Mouse (Mus musculus) frontal cortex, postnatal 25 days (tissue): ENCODE data around the gene Nudt7.

Source experiments
- DNase-seq, 2 experiments: peaks; one replicate each; pipeline ENCODE4 v3.0.0; 2022; ENCODE audit warnings: low spot score in 2 of 2

Gene Nudt7

DNA sequence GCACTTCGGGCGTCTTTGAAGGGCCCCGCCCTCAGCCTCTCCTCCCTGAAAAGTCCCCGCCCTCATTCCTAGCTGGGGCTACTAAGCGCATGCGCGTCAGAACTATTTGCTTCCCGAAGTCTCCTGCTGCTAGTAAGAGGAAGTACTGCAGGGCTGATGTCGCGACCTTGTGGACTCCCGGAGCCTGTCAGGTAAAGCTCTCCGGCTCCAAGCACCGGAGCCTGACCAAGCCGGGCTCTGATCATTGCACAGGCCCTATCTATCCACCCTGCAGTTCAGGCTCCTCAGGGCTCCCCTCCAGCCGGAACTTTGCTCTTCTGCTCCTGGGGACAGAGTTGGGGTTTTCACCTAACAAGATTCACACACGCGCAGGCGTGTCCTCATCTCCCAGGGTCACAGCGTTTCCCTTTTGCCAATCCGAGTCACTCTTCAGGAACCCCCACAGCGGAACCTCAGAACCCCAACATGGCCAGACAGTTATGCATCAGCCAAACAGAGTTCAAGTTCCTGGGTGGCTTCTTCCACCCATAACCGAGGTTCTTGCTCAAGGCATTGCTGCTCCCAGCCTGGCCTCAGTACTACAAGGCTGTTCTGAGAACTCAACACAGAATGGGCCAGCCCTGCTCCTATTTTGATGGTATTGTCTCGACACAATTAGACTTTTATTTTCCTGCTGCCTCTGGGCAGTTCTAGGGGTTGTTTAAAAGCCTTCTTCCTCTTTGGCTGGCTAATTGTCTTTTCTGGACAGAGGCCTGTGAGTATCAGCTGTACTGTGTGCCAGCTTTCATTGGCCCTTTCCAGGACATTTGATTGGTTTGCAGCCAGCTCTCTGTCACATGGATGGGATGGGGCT is at the start of gene Nudt7:
Gene Nudt7 (plus strand): TSS at position 48 of the 853 bp plus-strand sequence.
- DNase-seq = peak; percentile 57 to 66

DNA sequence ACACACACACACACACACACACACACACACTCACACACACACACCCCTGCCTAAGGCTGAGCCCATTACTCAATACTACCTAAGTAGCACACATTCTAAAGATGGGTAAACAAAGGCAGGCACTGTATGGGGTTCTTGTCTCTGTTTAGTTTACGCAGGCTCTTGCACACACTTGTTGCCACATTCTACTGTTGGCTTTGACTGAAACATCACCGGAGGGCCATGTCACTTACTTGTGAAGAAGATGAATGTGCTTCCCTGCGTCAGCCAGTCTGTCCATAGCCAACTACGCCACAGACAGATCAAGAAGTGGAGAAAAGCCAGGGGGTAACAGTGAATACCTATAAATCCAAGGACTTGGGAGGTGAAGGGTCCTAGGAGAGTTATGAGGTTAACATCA is 45.4 kb upstream of the Nudt7 start:
- no peak for DNase-seq

DNA sequence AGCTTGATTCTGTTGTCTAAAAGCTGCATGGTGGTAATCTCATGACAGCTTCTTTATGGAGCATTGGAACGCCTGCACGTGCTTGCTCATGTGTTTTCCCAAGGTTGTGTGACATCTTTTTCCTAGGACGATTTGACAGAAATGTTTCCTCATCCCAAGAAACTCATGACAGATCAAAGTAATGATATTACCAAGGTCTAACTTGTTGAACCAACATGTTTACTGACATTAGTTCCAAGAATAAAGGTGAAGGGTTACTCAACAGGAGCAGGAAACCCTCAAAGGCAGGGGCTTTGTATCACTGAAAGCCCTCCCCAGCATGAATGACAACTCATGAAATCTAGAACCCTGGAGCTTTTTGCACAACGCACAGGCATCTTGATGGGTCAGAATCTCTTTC is 42.6 kb upstream of the Nudt7 start:
- no peak for DNase-seq

DNA sequence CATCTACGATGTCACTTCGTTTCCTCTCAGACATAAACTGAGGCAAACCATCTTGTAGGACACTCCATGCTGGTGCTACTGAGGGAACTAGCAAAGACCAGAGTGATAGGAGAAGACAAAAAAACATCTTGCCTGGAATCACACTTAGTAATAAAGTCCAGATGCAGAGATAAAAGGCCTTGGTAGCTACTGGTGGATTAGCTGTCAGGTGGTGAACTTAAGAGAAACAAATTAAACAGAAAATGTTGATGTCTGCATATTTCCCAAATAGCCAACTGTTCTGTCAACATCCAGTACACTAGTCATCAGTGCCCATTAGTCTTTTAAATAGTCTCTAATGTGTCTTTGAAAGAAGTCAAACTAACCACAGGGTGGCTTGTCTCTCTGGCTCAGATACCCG is 40.0 kb upstream of the Nudt7 start:
- no peak for DNase-seq

DNA sequence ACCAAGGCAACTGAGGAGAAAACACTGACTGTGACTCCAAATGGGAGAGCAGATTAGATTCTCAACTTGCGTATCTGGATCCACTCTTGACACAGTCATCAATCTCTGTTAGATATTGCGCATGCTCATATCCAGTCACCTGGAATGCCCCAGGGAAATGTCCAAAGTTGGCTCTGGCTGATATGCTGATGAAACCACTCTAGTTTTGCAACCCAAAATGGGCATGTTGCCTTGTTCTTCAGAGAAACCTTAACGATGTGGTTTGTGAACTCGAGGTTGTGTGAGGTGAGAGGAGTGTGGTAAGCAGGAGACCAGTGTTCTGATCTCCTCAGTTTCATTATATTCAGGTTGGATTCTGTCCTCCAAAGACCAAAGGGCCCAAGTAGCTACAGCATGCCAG is 38.8 kb upstream of the Nudt7 start:
- DNase-seq = no peak

DNA sequence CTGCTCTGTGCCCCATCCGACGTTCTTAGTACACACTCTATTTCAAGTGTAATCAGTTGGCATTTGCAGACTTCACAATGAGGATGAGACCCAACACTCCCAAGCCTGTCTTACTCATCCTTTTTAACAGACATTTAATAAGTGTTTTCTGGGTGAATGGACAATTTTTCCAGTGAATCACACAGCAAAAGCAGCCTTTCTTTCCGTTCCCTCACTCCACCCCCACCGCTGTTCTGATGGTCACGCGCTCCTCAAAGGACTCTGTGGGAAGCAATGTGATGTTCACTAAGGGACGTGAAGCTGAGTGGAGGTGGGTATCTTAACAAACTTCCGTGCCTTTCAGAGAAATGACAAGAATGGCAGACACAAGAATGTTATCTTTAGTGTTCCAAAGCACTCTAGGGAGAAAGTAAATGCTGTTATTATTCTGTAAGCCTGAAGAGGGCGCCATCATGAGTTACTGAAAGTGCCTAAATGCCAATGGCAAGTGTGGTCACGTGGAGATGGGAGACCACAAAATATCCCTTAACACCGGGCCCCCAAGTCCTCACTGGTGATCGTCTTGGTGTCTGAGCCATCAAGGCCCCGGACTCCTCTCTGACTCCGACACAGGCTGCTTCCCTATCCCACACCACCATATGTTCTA is 32.7 kb upstream of the Nudt7 start:
- no peak for DNase-seq

DNA sequence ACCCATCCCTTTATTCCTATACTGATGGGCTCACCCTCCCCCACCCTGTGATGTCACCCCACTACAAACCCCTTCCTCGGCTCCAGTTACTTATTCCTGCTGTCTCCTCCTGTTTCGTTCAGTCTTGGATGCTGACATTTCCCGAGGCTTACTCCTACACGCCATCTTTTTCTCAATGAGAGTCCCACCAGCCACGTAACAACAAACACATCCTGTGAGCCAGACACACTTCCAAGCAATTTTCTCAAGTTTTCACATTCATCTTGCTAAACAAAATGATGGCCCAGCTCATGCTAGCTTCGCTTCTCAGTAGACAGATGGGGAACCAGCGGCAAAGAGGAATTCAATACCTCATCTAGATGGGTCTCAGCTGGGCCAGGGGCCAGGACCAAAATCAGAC is 30.0 kb upstream of the Nudt7 start:
- no peak for DNase-seq

DNA sequence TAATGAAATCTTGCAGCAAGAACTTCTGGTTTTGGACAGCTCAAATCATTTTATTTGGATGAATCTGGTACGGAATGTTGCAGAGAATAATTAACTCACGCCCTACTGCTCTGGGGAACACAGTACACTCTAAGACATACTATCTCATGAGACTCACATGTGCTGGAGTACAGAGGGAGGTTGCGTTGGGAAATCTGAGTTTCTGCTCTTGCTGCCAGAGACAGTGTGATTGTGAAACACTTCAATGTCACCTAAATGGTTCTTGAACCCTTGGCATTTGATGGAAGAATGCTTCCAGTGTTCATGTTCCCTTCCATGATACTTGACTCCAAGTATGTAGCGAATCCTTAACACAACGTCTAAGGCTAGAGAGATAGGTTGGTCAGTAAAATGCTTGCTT is 27.4 kb upstream of the Nudt7 start:
- no peak for DNase-seq

DNA sequence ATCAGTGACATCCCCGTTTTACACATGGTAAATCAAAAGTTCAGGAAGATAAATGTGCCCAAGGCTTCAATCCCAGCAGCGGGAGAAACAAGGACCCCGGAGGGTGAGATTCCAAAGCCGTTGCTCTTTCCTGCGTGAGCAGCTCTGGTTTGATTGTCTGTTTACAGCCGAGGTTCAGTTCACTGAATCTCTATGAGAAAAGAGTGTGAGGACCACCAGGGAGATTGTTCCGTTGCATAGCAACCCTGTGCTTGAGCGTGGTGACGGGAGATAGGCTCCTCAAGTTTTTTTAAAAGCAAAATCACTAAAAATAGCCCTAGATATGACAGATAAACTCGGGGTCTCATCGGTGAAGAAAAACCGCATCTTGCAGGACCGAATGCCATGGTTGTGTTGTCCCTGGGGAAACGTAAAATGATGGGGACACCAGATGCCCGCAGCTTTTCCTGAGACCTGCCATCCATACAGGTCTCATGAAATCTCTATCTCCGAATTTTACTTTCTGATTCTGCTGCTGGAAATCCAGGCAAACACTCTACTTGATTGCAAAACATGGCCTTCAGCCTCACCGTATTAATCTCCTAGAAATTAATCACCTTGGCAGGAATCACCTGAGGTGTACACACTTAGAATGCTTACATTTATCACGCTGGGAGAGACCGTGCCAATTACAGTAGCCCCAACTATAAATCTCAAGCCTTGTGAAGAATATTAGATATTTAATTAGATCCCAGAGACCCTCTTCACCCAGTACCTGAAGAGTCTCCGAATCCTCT is 23.8 kb upstream of the Nudt7 start:
- no peak for DNase-seq

DNA sequence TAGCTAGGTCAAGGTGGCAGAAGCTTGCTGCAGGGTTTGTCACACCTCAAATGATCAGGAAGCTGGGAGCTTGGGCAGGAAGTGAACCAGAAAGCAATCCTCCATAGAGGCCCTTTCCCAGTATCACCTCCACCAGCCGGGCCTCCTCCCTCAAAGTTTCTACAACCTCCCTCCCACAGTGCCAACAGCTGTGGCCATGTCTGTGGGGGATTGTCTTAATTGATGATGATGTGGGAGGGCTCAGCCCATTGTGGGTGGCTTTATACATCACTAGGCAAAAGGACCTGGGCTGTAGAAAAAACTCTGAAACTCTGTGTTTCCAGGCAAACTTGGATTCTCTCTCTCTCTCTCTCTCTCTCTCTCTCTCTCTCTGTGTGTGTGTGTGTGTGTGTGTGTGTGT is 18.3 kb upstream of the Nudt7 start:
- DNase-seq = no peak

DNA sequence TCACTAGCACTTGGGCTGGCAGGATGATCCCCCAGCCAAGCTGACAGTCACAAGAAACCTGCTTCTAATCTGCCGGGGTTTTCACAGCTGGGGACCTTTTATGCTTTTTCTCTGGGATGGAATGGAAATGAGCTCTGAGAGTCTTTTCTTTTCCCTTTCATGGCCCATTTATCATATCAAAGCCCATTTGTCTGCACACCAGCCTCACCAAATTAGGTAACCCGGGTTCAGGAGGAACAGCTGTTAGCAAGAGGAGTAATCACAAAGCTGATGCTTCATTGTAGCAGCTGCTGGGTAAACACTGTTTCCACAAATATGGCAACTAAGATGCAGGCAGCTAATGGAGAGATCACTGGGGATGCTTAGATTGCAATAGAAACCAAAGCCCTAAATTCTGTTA is 17.3 kb upstream of the Nudt7 start:
- DNase-seq = no peak

DNA sequence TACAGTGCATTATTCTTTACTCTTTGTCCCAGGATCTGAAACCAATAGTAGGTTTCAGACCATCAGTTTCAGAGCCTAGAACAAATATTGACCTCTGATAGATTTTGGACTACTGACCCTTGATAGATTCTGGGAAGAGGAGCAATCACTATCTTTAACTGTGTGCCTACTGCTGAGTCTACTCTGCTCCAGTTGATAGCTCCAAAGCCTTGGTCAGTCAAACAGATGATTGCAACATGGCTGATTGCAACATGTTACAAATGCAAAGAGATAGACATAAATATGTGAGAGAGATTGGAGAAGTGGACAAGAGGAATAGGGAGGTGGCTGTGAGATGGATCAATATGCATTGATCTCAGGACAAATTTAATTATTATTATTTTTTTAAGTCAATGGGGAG is 15.9 kb upstream of the Nudt7 start:
- DNase-seq = no peak

DNA sequence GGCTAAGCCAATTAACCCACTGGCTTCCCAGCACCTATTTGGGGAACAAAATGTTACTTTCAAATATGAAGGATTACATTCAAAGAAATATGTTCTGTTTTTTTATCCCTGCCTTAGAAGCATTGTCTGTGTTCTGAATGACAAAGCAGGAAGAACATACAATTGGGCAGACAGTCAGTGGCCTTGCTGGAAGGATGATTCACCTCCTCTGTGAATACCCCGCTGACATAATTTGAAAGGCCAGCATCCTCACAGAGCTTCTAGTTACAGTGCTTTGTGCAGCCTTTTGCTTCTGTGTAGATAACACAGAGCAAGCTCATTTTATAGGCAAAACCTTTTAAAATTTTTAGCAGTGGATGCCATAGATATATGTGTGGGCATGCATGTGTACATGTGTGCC is 11.6 kb upstream of the Nudt7 start:
- no peak for DNase-seq

DNA sequence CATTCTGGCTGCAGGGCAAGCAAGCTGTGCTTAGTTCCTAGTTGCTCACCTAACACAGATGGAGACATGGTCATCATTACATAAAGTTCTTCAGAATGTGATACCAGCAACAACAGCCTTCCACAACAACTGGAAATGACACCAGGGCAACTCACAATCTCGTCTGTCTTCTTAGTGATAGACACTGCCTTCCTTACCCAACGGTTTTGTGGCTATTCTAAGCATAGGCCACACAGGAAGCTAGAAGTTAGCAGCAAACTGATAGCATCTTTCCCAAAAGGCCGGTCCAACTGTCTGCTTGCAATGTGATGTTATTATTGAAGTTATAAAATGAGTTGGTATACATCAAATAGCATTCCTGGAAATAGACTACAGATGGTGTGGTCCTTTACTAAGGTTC is 9.7 kb upstream of the Nudt7 start:
- no peak for DNase-seq

DNA sequence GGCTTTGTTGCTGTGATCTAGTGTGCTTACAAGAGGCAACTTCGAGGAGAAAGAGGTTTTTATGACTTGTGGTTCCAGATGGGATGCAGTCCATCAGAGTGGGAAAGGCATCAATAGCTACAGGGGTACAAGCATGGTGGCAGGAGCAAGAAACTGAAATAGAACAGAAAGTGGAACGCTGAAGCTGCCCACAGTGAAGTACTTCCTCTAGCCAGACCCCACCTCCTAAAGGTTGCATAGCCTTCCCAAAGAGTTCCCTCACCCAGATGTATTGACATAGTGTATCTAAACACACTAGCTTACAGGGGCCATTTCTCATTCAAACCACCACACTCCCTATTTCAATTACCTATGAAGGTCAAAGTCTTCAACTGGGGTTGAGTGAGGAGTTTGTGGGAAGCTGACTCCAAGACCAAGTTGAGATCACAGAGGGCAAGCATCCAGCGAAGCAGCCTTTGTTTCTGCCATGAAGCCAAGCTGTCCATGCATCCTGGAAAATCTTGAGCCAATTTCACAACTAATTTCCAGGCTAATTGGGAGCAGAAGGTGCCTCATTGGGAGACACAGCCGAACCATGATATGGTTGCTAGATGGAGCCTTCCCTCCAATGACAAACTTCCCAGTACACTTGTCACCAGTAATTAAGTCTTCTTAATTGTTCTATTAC is 9.1 kb upstream of the Nudt7 start:
- DNase-seq = no peak

DNA sequence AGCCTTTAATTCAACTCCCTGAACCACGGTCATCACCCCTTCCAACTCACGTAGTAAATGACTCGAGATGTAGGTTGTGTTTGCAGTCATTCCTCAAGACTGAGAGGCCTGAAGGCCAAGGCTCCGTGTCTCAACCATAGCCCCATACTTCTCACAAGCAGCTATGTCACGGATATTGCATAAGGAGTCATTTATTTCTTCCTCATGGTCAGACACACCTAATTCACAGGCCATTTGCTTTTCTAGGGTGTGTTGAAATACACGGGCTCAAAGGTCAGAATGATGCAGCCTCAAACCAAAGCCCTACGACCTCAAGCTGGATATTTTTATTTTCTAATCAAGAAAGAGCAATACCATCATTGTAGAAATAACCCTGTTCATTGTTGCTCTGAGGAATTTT is 2.5 kb upstream of the Nudt7 start:
- DNase-seq = no peak

DNA sequence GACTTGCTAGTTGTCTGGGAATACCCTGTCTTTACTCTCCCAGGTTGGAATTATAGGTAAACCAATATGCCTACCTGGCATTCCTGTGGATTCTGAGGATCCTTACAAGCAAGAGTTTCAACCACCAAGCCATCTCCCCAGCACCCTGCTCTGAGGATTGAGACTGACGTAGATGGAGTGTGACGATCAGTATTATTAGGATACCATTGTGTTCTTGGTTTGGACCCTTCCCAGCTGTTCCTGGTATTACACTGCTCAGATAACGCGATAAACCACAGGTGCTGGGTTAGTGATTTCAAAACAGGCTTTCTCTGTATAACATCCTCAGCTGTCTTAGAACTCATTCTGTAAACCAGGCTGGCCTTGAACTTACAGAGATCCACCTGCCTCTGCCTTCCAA is 1.9 kb upstream of the Nudt7 start:
- no peak for DNase-seq

DNA sequence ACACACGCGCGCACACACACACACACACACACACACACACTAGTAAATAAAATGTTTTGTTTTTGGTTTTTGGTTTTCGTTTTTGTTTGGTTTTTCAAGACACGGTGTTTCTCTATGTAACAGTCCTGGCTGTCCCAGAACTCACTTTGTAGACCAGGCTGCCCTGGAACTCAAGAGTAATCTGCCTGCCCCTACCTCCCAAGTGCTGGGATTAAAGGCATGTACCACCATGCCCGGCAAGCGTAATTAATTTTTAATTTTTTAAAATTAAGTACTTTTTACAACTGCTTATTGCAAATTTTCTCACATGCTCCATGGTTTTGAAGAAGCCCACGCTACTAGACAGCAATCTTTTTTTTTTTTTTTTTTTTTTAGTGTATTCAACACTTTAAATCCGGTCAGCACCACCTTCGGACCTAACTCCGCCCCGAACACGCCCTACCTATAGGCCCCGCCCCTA is 277 bp upstream of the Nudt7 start:
- DNase-seq = no peak

DNA sequence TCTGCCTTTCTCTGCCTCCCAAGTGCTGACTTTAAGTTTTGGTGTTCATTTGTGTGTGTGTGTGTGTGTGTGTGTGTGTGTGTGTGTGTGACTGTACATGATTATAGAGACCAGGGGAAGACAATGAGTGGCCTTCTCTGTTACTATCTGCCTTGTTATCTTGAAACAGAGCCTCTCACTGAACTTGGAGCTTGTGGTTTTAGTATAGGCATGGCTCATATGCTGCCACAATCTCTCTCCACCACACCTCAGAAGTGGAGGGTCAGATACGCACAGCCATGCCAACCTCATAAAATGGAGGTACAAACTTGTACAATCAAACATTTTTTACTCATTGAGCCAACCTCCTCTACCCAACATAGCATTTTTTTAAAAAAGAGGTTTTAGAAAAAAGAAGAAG is 3.4 kb downstream of the Nudt7 start:
- no peak for DNase-seq

DNA sequence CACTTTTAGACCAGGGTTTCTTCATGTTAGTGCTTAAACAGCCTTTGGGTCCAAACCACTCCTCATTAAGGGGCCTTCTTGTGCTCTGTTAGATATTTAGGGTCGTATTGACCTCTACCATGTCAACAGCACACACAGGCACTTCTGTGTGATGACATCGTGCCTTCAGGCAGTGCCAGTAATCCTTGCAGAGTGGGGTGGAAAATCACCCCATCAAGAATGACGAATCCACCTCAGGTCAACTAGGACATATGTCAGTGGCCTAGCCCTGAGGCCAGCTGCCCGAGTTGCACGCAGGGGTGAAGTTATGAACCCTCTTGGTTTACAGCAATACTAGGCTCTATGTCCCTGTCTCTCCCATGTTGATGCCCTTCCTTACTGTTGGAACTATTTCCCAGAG is 3.8 kb downstream of the Nudt7 start:
- DNase-seq = no peak

DNA sequence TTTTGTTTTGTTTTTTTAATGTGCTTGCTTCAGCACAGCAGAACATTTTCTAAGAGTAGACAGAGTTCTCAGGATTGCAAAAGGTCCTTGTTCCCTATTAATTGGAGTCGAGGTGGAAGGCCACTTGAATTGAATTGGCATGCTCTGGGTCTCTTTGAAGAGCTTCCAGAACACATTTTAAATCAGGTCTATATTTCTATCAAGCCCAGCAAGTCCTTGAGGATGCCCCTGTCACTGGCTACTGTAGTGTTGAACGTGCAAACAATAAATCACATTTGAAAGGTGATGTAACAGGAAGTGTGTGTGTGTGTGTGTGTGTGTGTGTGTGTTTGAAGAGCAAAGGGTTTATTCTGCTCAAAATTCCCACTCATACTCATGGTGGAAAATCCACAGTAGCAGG is 7.1 kb downstream of the Nudt7 start:
- DNase-seq = no peak

DNA sequence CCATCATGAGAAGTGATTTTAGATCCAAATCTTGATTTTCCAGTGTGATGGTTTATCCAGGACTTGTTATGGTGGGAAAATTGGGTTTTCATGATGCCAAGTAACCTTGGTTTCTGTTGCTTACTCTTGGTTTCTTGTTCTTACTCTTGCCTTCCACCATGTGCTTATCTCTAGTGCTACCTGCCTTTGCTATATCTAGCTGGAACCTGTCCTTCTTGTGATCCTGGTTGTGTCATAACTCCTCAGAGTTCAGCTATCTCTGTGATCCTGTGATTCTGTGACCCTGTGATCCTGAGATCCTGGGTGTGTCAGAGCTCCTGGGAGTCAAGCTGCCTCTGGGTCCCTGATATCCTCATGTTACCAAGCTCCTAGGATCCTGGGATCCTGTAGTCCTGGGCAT is 8.8 kb downstream of the Nudt7 start:
- DNase-seq = no peak
